Mouse (Mus musculus): ENCODE measurements at regions not wholly inside any gene's neighbourhood (a gene's known extent, or its start where the extent isn't known, plus 50 kb on each side); places are given as distances from the start of the nearest gene placed in this dataset.
A peak's percentile ranks its signal among the peaks of the same experiment; 100 is the strongest.

- no peak overlapping the region for H3K27ac ChIP-seq
- ATAC-seq (ENCODE audit: insufficient number of reproducible peaks, insufficient read depth, low FRiP score, low TSS enrichment), result no peak
- H3K9me3 ChIP-seq, result no peaks in the 10 kb centered on the region
- no peak overlapping the region for H3K4me3 ChIP-seq
- H3K4me2 ChIP-seq (replicated peaks), result no peak overlapping the region
- H3K4me1 ChIP-seq, result no peaks in the 10 kb centered on the region
- H3K9ac ChIP-seq, result no peak overlapping the region
- H3K27me3 ChIP-seq, result no peaks in the 10 kb centered on the region
- WGBS, result 64% methylated on average over 5 of the region's 5 CpGs
- H3K36me3 ChIP-seq, result no peaks in the 10 kb centered on the region
These were observed 277.4 kb upstream of the Actbl2 start for GRCm38 (mm10) chr13:110977379-110977778.

- no peak overlapping the region for H3K27ac ChIP-seq
- no peak overlapping the region for H3K4me2 ChIP-seq (replicated peaks)
- H3K9me3 ChIP-seq, result no peaks in the 10 kb centered on the region
- WGBS, result 72% methylated on average over 3 of the region's 3 CpGs
- H3K9ac ChIP-seq, result no peak overlapping the region
- ATAC-seq (ENCODE audit: insufficient number of reproducible peaks, insufficient read depth, low FRiP score, low TSS enrichment), result no peak
- H3K27me3 ChIP-seq, result no peaks in the 10 kb centered on the region
- no peaks in the 10 kb centered on the region for H3K4me1 ChIP-seq
- H3K4me3 ChIP-seq, result no peak overlapping the region
- H3K36me3 ChIP-seq, result no peaks in the 10 kb centered on the region
These were observed 276.8 kb upstream of the Actbl2 start for GRCm38 (mm10) chr13:110978022-110978421.

- no peaks in the 10 kb centered on the region for H3K4me1 ChIP-seq
- H3K9me3 ChIP-seq, result no peaks in the 10 kb centered on the region
- H3K9ac ChIP-seq, result no peak overlapping the region
- 87% methylated on average over 2 of the region's 2 CpGs for WGBS
- H3K27ac ChIP-seq, result no peak overlapping the region
- H3K4me2 ChIP-seq (replicated peaks), result no peak overlapping the region
- H3K27me3 ChIP-seq, result no peaks in the 10 kb centered on the region
- no peaks in the 10 kb centered on the region for H3K36me3 ChIP-seq
- ATAC-seq (ENCODE audit: insufficient number of reproducible peaks, insufficient read depth, low FRiP score, low TSS enrichment), result no peak
- no peak overlapping the region for H3K4me3 ChIP-seq
These were observed 264.1 kb upstream of the Actbl2 start for GRCm38 (mm10) chr13:110990677-110991076.

- Histone ChIP-seq H3K4me1 (no peaks in the 10 kb centered on the region), H3K9ac (no peak overlapping the region), H3K4me2 (replicated peaks) (no peak overlapping the region), H3K27ac (no peak overlapping the region), H3K4me3 (no peak overlapping the region), H3K36me3 (no peaks in the 10 kb centered on the region), H3K27me3 (no peaks in the 10 kb centered on the region), H3K9me3 (no peaks in the 10 kb centered on the region)
- 83% methylated on average over 2 of the region's 2 CpGs for WGBS
- no peak for ATAC-seq (ENCODE audit: insufficient number of reproducible peaks, insufficient read depth, low FRiP score, low TSS enrichment)
These were observed 263.7 kb upstream of the Actbl2 start for GRCm38 (mm10) chr13:110991121-110991520.

- Histone ChIP-seq H3K9ac (no peak overlapping the region), H3K27me3 (no peaks in the 10 kb centered on the region), H3K27ac (no peak overlapping the region), H3K4me2 (replicated peaks) (no peak overlapping the region), H3K36me3 (no peaks in the 10 kb centered on the region), H3K4me1 (no peaks in the 10 kb centered on the region), H3K9me3 (no peaks in the 10 kb centered on the region), H3K4me3 (no peak overlapping the region)
- no peak for ATAC-seq (ENCODE audit: insufficient number of reproducible peaks, insufficient read depth, low FRiP score, low TSS enrichment)
- WGBS, result 88% methylated on average over 3 of the region's 3 CpGs
These were observed 260.2 kb upstream of the Actbl2 start for GRCm38 (mm10) chr13:110994596-110994995.

GRCm38 (mm10) chr13:111002670-111003069 is 252.1 kb upstream of the Actbl2 start:
- no peak for ATAC-seq (ENCODE audit: insufficient number of reproducible peaks, insufficient read depth, low FRiP score, low TSS enrichment)
- Histone ChIP-seq H3K9ac (no peak overlapping the region), H3K36me3 (no peaks in the 10 kb centered on the region), H3K9me3 (no peaks in the 10 kb centered on the region), H3K27me3 (no peaks in the 10 kb centered on the region), H3K4me1 (no peaks in the 10 kb centered on the region), H3K4me2 (replicated peaks) (no peak overlapping the region), H3K4me3 (no peak overlapping the region), H3K27ac (no peak overlapping the region)
- WGBS, result 73% methylated on average over 4 of the region's 4 CpGs

GRCm38 (mm10) chr13:111014142-111014541 is 240.7 kb upstream of the Actbl2 start:
- Histone ChIP-seq H3K27ac (no peak overlapping the region), H3K36me3 (no peaks in the 10 kb centered on the region)
- ATAC-seq (ENCODE audit: insufficient number of reproducible peaks, insufficient read depth, low FRiP score, low TSS enrichment), result no peak

GRCm38 (mm10) chr13:111030111-111030510 is 224.7 kb upstream of the Actbl2 start:
- Histone ChIP-seq H3K36me3 (no peaks in the 10 kb centered on the region), H3K9ac (no peak overlapping the region), H3K9me3 (no peaks in the 10 kb centered on the region), H3K4me3 (no peak overlapping the region), H3K4me2 (replicated peaks) (no peak overlapping the region), H3K27me3 (no peaks in the 10 kb centered on the region), H3K27ac (no peak overlapping the region), H3K4me1 (no peaks in the 10 kb centered on the region)
- ATAC-seq (ENCODE audit: insufficient number of reproducible peaks, insufficient read depth, low FRiP score, low TSS enrichment), result no peak
- 55% methylated on average over 2 of the region's 2 CpGs for WGBS

More at GRCm38 (mm10) chr13:111014142-111014541, 240.7 kb upstream of the Actbl2 start:
- Histone ChIP-seq H3K9ac (no peak overlapping the region), H3K27me3 (no peaks in the 10 kb centered on the region), H3K4me3 (no peak overlapping the region), H3K4me1 (no peaks in the 10 kb centered on the region), H3K4me2 (replicated peaks) (no peak overlapping the region), H3K9me3 (no peaks in the 10 kb centered on the region)
- 76% methylated on average over 4 of the region's 4 CpGs for WGBS

- no peak overlapping the region for H3K4me3 ChIP-seq
- WGBS, result 75% methylated on average over 1 of the region's 1 CpGs
These were observed 223.2 kb upstream of the Actbl2 start for GRCm38 (mm10) chr13:111031633-111032032.

GRCm38 (mm10) chr13:111043637-111044036 is 211.2 kb upstream of the Actbl2 start:
- H3K9ac ChIP-seq, result no peak overlapping the region
- no peak overlapping the region for H3K4me2 ChIP-seq (replicated peaks)
- ATAC-seq (ENCODE audit: insufficient number of reproducible peaks, insufficient read depth, low FRiP score, low TSS enrichment), result no peak
- no peaks in the 10 kb centered on the region for H3K36me3 ChIP-seq
- no peaks in the 10 kb centered on the region for H3K27me3 ChIP-seq
- no peaks in the 10 kb centered on the region for H3K9me3 ChIP-seq
- H3K4me3 ChIP-seq, result no peak overlapping the region
- 45% methylated on average over 2 of the region's 2 CpGs for WGBS
- H3K4me1 ChIP-seq, result peaks cover 7% of the 10 kb centered on the region; the same call in 1 of the 2 replicates
- no peak overlapping the region for H3K27ac ChIP-seq

More at GRCm38 (mm10) chr13:111031633-111032032, 223.2 kb upstream of the Actbl2 start:
- Histone ChIP-seq H3K27ac (no peak overlapping the region), H3K9me3 (no peaks in the 10 kb centered on the region), H3K4me1 (no peaks in the 10 kb centered on the region), H3K9ac (no peak overlapping the region), H3K4me2 (replicated peaks) (no peak overlapping the region), H3K27me3 (no peaks in the 10 kb centered on the region), H3K36me3 (no peaks in the 10 kb centered on the region)
- ATAC-seq (ENCODE audit: insufficient number of reproducible peaks, insufficient read depth, low FRiP score, low TSS enrichment), result no peak

GRCm38 (mm10) chr13:111044328-111045002 is 210.3 kb upstream of the Actbl2 start:
- no peak overlapping the region for H3K9ac ChIP-seq
- H3K4me3 ChIP-seq, result no peak overlapping the region
- no peak overlapping the region for H3K4me2 ChIP-seq (replicated peaks)
- ATAC-seq (ENCODE audit: insufficient number of reproducible peaks, insufficient read depth, low FRiP score, low TSS enrichment), result no peak
- no peaks in the 10 kb centered on the region for H3K27me3 ChIP-seq
- no peak overlapping the region for H3K27ac ChIP-seq
- H3K9me3 ChIP-seq, result no peaks in the 10 kb centered on the region
- H3K4me1 ChIP-seq, result peaks cover 7% of the 10 kb centered on the region; the same call in 1 of the 2 replicates
- WGBS, result 65% methylated on average over 10 of the region's 10 CpGs
- no peaks in the 10 kb centered on the region for H3K36me3 ChIP-seq

GRCm38 (mm10) chr13:111050097-111050496 is 204.7 kb upstream of the Actbl2 start:
- no peaks in the 10 kb centered on the region for H3K27me3 ChIP-seq
- no peak for ATAC-seq (ENCODE audit: insufficient number of reproducible peaks, insufficient read depth, low FRiP score, low TSS enrichment)
- H3K36me3 ChIP-seq, result no peaks in the 10 kb centered on the region
- H3K4me2 ChIP-seq (replicated peaks), result no peak overlapping the region
- H3K4me3 ChIP-seq, result no peak overlapping the region
- no peaks in the 10 kb centered on the region for H3K9me3 ChIP-seq
- H3K4me1 ChIP-seq, result peaks cover 4% of the 10 kb centered on the region; the same call in 1 of the 2 replicates
- 0 out of 2 replicates have a peak overlapping the region, but pooled peaks have one; percentile 5 for H3K27ac ChIP-seq
- H3K9ac ChIP-seq, result no peak overlapping the region
- 18% methylated on average over 6 of the region's 6 CpGs for WGBS

Data from embryonic facial prominence, embryonic 12.5 days (tissue).